Mouse (Mus musculus) yolk sac, embryonic 10.5 days (tissue): ENCODE results near the gene Pex11b.
"Not testable (repeated sequence)": the region's sequence is repeated elsewhere in the genome, so short reads cannot be mapped to it uniquely, and the experiment has no call there.

ENCODE experiments used
- DNase-seq: peaks from one replicate; pipeline ENCODE4 v3.0.0-alpha.2; 2017; ENCODE audit warnings: low spot score

The Pex11b gene

DNA sequence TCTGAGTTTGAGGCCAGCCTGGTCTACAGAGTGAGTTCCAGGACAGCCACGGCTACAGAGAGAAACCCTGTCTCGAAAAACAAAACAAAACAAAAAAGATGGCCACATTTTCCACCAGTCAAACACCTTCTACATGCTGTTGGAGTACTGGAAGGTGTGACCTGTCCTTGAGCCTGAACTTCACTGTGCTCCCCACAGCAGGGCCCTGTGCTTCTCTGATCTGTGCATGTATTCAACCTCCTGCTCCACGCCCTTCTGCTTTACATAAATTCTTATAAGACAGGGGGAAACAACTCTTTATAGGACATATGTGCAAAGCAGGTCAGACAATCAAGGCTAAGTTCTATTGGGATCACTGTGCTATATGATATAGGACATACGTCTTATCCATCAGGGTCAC lies 12.0 kb upstream of the Pex11b start:
- DNase-seq, result no peak

DNA sequence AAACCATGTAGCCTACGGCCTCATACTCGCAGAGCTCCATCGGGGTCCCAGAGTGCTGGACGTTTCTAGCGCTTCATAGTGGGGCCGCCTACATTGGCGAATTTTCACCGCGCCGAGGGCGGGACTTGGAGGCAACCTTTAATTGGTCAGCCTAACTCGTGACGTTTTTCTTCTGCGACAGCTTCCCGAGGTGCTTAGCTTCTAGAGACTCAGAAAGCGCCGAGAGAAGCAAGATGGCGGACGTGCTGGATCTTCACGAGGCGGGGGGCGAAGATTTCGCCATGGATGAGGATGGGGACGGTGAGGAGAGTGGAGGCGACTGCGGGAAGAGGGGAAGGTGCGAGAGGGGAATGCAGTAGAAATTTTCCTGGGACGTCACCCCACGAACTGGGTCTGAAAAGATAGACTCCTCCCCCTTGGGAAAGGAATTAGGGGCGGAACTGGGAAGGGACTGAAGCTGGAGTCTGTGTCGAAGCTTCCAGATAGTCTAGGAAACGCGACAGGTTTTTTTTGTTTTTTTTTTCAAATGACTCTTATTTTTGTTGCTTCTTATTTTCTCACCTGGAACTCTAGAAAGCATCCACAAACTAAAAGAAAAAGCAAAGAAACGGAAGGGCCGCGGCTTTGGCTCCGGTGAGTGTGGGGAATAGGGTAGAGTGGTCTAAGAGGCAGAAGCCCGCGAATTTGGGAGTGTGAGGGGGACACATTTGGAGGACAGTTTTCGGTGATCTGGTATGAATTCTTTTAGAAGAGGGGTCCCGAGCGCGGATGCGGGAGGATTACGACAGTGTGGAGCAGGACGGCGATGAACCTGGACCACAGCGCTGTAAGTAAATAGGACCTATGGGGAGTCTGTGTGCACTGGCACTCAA lies 5.2 kb upstream of the Pex11b start, which contains the start of gene Rbm8a:
Gene Rbm8a (plus strand): TSS at position 205 of the 872 bp plus-strand sequence.
- peak; percentile 96 for DNase-seq

DNA sequence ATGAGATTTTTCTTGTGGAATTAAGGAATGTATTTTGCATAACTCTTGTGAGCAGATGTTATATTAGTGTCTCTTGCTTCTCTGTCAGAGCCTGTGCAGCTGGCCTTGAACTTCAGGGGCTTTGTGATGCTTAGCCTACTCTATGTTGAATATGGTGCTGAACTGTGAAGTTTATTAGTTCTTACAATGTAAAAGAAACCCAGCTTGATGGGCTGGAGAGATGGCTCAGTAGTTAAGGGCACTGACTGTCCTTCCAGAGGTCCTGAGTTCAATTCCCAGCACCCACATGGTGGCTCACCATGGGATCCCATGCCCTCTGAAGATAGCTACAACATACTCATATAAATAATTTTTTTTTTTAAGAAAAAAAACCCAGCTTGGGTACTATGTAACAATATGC lies 3.1 kb upstream of the Pex11b start:
- DNase-seq, result no peak

DNA sequence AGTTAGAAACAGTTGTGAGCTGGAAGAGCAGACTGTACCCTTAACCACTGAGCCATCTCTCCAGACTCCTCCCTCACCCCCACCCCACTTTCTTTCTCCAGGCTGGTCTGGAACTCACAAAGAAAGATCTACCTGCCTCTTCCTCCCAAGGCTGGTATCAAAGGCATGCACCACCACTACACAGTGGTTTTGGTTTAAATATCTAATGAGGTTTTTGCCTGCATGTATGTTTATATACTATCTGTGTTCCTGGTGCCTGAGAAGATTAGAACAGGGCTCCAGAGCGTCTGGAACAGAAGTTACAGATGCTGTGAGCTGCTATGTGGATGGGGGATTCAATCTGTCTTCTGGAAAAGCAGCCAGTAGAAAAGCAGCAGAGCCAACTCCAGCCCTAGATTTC lies 1.2 kb upstream of the Pex11b start:
- no peak for DNase-seq

DNA sequence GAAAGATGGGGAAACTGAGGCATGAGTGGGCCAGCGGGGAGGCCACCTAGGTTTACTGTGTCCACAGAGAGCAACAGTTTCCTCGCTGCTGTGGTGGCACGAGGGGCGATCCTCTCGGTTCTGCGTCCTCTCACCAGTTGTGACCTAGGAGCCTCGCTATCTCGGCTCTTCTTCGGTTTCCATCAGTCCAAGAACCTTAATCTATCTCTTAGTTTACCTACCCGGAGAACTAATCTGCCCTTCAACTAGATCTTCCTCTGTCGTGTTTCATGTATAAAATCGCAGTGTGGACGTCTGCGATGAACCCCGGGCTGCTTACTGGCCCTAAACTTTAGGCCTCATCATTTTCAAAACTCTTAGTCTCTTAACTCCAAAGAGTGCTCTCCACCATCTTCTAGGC lies 730 bp downstream of the Pex11b start:
- DNase-seq, result no peak

DNA sequence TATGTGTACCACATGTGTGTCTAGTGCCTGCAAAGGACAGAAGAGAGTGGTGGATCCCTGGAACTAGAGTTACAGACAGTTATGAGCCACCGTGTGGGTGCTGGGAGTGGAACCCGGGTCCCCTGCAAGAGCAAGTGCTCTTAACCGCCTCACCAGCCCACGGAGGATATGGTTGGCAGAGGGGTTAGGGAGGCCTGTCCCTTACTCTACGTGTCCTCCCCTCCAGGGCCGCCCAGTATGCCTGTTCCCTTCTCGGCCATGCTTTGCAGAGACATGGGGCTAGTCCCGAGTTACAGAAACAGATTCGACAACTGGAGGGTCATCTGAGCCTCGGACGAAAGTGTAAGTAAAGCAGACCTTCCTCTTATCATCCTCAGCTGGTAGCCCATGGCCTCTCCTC lies 1.3 kb downstream of the Pex11b start:
- DNase-seq, result no peak

DNA sequence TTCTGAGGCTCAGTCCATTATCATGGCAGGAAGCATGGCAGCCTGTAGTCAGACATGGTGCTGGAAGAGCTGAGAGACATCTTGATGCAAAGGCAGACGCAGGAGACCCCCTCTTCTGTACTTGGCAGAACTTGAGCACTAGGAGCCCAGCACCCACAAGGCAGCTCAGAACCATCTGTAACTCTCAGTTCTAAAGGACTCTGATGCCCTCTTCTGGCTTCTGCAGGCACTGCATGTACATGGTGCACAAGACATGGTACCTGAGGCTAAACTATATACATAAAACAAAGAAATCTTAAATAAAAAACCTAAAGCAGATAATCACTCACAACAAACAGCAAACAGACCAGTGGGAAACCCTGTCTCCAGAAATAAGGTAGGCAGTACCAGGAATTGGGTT lies 4.0 kb downstream of the Pex11b start:
- peak; percentile 29 for DNase-seq

DNA sequence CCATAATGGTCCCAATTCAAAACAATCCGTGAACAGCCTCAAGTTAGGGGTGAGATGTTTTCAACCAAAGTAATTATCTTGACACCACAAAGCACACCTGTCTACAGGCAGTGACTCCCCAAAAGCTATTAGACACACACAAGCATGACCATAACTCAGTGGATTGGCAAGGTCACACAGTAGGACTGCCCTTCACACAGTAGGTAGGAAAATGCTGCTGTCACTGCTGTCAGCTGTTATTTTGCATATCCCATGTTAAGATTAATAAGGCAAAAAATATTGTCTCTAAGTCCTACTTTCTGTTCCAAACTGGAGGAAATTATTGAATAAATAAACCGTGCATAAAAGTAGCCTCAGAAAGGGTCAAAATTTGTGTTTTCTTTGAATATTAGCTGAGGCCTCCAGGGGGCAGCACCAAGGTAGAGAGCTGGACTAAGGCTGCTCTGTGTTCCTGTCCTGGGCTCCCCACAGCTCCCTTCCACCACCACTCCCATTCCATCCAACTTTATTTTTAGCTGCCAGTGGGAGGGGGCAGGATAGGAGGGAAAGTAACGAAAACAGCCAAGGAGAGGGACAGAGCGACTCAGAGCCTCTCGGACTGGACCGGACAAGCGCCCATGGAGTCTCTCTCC lies 10.0 kb downstream of the Pex11b start, which contains the start of gene Itga10:
Gene Itga10 (plus strand): TSS at position 567 of the 632 bp plus-strand sequence.
- peak; percentile 6 for DNase-seq

DNA sequence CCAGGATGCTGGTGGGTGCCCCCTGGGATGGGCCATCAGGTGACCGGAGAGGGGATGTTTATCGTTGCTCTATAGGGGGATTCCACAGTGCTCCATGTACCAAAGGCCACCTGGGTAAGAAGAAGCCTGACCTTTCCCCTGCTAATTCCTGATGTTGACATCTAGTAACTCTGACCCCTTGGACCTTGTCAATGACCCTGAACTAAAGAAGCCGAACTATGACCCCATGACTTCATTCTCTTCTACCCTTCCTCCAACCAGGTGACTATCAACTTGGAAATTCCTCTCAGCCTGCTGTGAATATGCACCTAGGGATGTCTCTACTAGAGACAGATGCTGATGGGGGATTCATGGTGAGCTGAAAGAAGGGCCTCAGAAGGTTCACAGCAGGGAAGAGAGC lies 12.2 kb downstream of the Pex11b start:
- DNase-seq, result peak; percentile 46

DNA sequence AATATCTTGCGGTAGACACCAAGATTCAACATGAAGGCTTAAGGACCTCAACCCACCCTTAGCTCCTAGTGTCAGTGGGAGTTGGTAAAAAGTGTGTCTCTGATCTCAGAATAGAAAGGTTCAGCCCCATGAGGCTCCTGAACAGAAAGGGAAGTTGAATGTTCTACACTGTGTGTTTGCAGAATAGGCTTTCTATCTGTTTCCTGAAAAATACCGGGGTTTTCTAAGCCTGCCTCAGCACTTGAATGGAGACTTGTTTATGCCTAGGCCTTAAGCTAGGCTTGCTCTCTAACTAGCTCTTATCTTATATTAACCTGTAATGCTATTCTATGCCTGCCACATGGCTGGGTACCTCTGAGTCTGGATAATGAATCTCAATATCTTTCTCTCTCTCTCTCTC lies 25.7 kb downstream of the Pex11b start:
- DNase-seq, result no peak

DNA sequence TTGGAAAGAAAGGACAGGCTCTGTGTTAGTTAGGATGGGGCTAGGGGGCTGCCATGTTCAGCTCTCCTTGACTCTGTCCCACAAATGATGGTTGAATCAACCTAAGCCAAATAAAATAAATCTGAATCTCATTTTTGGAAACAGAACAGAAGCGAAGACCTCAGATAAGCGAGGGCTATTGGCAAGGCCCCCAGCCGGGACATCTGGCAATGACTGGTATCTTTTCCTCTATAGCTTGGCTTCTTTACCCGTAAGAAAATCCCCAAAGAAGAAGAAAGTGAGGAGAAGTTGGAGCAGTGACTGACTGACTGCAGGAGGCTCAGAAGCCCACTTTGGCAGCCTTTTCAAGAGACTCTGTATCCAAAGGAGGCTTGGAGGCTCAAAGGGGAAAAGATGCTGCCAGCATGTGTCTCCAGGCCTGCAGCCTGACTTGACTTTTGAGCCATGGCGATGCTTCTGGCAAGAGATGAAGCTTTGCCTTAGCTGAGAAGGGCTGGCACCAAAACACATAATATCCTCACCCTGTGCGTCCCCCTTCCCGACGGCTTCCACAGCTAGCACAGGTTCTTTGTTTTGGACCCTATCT lies 27.6 kb downstream of the Pex11b start:
- DNase-seq, result no peak

DNA sequence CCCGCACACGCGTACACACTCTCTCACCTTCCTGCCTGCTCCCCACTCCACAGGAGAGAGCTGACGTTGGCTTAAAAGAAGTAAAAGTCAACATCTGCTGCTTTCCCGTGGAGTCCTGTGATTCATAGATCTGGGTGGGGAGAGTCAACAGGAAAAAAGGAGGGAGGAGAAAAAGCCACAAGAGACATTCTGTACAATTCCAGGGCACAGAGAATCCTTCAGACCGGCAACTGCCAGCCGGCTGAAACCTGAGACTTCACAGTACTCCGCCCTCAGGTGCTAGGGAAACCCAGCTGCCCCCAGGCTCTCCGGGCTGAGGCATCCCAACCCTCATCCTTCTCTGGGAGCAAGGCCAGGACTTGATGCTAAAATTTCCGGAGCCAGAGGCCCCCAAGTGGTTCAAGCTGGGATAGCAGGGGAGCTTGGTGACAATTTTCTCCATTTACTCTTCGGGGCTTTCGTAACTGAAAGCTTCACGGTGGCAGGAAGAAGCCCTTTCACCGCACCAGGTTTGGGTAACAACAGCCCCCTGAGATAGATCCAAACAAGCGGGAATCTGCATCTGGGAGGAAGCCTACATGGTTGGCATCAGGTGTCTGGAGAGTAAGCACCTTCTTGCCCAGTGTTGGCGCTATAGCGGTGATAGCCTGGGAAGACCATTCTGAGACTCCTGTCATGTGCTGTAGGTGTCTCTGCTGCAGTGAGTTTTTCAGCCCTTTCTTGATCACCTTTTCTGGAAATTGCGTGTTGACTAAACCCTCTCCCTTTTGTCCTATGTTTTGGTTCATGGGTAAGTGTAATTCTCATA lies 28.5 kb downstream of the Pex11b start:
- peak; percentile 62 for DNase-seq

DNA sequence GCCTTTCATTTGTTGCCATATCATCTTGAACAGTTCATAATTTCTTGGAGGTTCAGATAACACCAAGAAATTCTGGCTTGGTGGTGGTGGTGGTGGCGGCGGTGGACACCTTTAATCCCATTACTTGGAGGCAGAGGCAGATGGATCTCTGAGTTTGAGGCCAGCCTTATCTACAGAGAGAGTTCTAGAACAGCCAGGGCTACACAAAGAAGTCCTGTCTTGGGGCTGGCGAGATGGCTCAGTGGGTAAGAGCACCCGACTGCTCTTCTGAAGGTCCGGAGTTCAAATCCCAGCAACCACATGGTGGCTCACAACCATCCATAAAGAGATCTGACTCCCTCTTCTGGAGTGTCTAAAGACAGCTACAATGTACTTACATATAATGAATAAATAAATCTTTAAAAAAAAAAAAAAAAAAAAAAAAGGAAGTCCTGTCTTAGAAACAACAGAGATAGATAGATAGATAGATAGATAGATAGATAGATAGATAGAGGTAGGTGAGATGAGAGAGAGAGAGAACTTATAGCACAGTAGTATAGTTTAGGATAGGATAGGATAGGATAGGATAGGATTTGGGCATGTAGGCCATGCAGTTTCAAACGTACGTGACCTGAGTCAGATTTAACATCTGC lies 30.7 kb downstream of the Pex11b start:
- DNase-seq, result not testable (repeated sequence)

DNA sequence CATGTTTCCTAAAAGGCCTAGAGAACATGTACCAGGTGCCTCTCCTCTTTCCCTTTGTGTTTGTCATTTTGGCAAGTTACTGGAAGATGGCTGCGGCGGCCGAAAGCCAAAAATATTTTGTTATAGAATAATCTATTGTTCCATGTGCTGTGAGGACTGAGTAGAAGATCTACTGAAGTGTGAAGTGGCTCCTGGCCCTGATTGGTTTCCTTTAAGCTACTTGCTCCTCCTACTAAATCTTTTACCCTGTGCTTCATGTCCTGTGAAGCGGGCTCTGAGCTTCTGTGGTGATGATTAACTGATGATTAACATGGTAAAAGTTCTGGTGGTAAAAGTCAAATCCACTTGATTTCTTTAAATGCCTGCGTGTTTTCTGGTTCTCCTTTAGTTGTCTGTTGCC lies 31.7 kb downstream of the Pex11b start:
- DNase-seq, result no peak

DNA sequence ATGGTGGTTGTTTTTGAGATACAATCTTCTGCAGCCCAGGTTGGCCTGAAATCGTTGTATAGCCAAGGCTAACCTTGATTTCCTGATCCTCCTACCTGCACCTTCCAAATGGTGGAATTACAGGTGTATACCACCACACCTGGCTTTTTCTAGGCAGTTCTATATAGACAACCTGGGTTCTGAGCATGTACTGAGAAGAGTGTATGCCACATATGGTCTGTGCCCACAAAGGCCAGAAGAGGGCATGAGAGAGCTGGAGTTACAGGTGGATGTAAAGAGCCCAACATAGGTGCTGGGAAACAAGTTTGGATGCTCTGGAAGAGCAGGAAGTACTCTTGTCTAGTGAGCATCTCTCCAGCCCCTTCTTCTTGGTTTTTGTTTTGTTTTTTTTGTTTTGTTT lies 32.1 kb downstream of the Pex11b start:
- DNase-seq, result no peak

DNA sequence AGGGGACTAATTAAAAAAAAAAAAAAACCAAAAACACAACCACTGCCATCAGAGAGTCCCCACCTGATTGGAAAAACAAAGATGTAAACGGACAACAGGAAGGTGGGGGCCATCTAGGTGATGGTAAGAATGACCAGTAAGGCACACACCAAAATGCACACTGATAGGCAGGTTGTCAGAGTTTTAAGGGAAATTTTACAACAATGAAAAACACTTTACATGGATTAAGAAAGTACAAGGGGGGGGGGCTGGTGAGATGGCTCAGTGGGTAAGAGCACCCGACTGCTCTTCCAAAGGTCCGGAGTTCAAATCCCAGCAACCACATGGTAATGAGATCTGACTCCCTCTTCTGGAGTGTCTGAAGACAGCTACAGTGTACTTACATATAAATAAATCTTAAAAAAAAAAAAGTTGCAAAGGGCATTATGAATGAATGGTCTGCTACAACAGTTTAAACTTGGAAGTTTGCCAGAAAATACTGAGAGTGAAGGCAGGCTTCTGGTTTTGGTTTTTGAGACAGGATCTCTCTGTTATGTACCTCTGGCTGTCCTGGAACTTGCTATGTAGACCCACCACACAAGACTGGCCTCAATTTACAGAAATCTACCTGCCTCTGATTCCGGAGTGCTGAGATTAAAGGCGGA lies 33.4 kb downstream of the Pex11b start:
- DNase-seq, result no peak

DNA sequence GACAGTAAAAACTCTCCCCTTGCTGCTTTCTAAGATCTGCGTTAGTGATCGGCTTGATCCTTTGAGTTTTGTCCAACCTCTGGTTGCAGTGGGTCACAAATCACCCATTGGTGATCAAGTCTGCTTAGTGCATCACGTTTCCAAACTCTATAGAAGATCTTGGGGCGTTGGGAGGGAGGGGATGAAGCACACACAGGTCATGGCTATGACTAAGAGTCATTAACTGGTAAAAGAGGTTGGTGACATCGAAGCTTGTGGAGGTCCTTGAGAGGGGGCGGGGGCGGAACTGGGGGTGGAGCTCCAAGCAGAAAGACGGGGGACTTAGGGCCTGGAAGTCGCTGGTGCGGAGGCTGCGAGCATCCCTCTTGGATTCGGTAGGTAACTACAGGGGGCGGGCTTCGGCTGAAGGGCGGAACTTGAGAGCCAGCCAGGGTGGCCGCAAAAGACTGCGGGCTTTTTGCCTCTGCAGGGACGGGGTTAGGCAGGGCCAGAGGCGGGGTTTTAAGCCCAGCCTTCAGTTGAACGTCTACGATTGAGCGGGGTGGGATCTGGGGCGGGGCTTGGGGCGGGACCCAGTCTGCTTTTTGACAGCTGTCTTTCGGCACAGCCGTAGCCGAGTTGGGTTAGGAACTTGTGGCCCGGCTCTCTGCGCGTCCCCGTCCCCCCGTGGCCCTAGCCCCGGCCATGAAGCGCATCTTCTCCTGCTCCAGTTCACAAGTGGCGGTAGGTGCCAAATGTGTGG lies 34.7 kb downstream of the Pex11b start, which contains the start of gene Ankrd35:
Gene Ankrd35 (plus strand): TSS at position 405 of the 742 bp plus-strand sequence.
- peak; percentile 84 for DNase-seq

DNA sequence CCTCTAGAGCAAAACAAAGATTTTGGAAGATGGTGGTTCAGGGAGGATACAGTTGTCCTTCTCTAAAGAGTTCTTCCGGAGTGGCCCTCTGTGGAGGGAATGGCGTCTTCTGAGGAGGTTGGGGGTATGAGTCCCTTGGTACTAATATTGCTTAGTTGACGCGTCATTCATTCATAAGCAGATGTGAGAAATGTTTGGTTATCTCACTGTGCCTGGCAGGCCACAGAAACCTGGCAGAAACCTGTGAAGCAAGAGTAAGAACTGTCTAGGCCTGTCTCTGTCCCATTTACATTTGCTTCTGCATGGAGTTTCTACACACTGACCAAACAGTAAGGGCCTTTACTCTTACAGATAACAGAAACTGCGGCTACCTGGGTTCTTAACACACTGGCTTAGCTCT lies 36.3 kb downstream of the Pex11b start:
- DNase-seq, result no peak

DNA sequence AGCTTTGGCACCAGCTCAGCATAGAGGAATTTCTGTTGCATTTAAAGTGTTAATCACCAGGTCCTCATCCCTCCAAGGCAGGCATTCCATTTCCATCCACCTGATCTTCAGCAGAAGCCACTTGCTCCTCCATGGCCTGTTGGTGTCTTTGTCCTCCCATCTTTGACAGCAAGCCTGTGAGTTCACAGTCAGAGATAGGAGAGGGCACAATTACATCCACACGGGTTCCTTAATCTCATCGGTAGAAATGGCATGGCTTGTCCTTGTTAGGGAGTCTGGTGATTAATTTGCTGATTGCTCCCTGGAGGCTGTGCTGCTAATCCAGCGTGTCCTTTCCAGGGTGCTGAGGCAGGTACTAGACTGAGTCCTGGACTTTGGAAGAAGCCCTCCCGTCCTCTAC lies 38.3 kb downstream of the Pex11b start:
- DNase-seq, result no peak

DNA sequence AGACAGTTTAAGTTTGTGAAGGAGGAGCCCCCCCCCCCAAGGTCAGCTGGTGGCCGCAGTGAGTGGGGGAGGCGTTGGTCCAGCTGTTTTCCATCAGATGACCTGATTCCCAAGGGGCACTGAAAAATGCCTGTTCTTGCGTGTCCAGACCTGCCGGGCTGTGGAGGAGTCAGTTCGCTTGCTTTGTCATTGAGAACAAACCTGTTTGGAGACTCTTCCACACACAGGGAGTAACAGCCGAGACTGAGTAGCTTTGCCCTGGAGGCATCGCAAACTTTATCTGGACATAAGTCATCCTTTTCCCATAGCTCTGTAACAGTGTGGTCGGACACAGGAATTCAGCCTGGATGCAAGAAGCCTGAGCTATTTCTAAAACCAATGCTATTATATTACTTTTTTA lies 39.3 kb downstream of the Pex11b start:
- no peak for DNase-seq
